Mouse (Mus musculus) intestine, embryonic 14.5 days (tissue): Measurements from ENCODE around the gene Ccdc92. TPM values are rescaled to one million over a fixed set of nuclear protein-coding genes. Genes with fewer than 3 reads are reported as not detected.
A peak's percentile ranks its signal among the peaks of the same experiment; 100 is the strongest.

Experiments used
- ATAC-seq: fragments of 200-750 bp; cut with Nextera tagmentation; replicated peaks from 2 replicates; pipeline ENCODE4 v1.8.0; 2017; ENCODE audit warnings: low read depth, moderate number of reproducible peaks, moderate TSS enrichment, moderate library complexity; ENCODE audit not compliant: low FRiP score, low TSS enrichment
- DNase-seq: peaks from one replicate; pipeline ENCODE4 v3.0.0-alpha.2; 2018; ENCODE audit warnings: low spot score
- H3K27ac ChIP-seq: fragments of 300-500 bp; sonication (generic); 2 replicates; pipeline ENCODE4 v1.5.1; 2014; ENCODE audit warnings: low read depth, mild to moderate bottlenecking, control low read depth
- H3K27me3 ChIP-seq: fragments of 300-500 bp; sonication (generic); replicated peaks from 2 replicates; pipeline ENCODE4 v1.6.1; 2014; ENCODE audit warnings: low read length, control low read depth; ENCODE audit not compliant: control insufficient read depth, insufficient read depth
- H3K36me3 ChIP-seq: fragments of 300-500 bp; sonication (generic); 2 replicates; pipeline ENCODE4 v1.6.1; 2014; ENCODE audit warnings: low read length, control low read depth; ENCODE audit not compliant: control insufficient read depth, insufficient read depth
- H3K4me1 ChIP-seq: fragments of 300-500 bp; sonication (generic); replicated peaks from 2 replicates; pipeline ENCODE4 v1.6.1; 2014; ENCODE audit warnings: low read length, control low read depth, mixed read lengths; ENCODE audit not compliant: control insufficient read depth, insufficient read depth
- H3K4me2 ChIP-seq: fragments of 300-500 bp; sonication (generic); 2 replicates; pipeline ENCODE4 v1.6.1; 2014; ENCODE audit warnings: low read length
- H3K4me3 ChIP-seq: fragments of 300-500 bp; sonication (generic); 2 replicates; pipeline ENCODE4 v1.5.1; 2014; ENCODE audit warnings: low read depth, low read length, control low read depth, mixed read lengths
- H3K9ac ChIP-seq: fragments of 300-500 bp; sonication (generic); 2 replicates; pipeline ENCODE4 v1.6.1; 2014; ENCODE audit warnings: mild to moderate bottlenecking, low read length
- H3K9me3 ChIP-seq: fragments of 300-500 bp; sonication (generic); 2 replicates; pipeline ENCODE4 v1.6.1; 2016; ENCODE audit warnings: low read length, control low read depth; ENCODE audit not compliant: control insufficient read depth
- WGBS: fragments of 180-500 bp; shearing (Covaris S2); extraction: QIAGEN DNeasy Blood & Tissue Kit; methylation state at CpG from one replicate; pipeline ENCODE4 v1.1.7; 2014; 5-methylcytosine and 5-hydroxymethylcytosine counted together
- polyA plus RNA-seq: library from polyadenylated mRNA; unstranded; fragments of >200 nt; fragmentation: Nextera tagmentation; extraction: Ambion mirVana; gene quantifications from 2 replicates; pipeline ENCODE4 v1.2.1, GENCODE M21; 2014

The Ccdc92 gene
- polyA plus RNA-seq, 1 experiment from 2014 or later, result 6.8 TPM

DNA sequence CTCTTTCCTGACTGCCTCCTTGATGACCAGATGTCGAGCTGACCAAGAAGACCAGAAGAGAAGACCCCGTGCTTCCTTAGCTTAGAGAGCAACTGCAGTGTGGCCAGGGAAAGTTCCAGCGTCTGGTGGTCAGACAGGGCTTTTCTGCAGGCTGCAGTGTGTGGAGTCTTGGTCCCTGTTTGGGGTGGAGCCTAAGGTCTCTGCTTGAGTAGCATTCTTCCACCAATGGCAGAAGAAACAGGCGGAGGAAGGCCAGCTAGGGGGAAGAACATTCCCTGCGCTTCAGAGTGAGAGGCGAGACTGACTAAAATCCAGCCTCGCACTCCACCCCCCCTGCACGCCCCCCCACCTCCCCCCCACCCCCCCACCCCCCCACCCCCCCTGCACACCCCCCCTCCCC, 33.9 kb upstream of the Ccdc92 start:
- Histone ChIP-seq H3K27me3 (no peaks in the 10 kb centered on the region), H3K4me3 (no peak overlapping the region), H3K4me1 (peaks cover 12% of the 10 kb centered on the region), H3K4me2 (no peak overlapping the region), H3K9ac (no peak overlapping the region), H3K27ac (no peak overlapping the region), H3K9me3 (no peaks in the 10 kb centered on the region), H3K36me3 (no peaks in the 10 kb centered on the region)
- ATAC-seq (no peak), DNase-seq (no peak)
- 44% methylated on average over 7 of the region's 8 CpGs for WGBS

DNA sequence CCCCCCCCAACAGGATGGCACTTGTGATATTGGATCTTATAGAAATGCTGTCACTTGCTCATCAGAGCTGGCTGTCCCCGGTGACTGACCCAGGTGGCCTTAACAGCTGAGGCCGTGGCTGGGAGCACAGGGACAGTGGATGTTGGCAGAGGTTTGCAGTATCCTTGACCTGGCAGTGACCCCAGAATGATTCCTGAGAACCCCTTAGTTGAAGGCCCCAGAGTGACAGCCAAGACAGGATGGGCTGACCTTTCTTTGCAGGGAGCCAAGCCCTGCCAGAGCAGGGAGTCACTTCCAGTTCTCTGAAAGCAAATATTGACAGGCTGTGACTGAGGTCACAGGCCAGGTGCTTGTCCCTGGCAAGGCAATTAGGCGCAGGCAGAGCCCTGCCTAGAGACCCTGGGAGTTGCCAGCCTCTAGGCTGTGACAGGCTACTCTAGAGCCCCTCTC, 29.7 kb upstream of the Ccdc92 start:
- no peak overlapping the region for H3K9ac ChIP-seq
- no peak overlapping the region for H3K27ac ChIP-seq
- ATAC-seq (peak; percentile 21; the same call in 1 of the 2 replicates), DNase-seq (no peak)
- H3K36me3 ChIP-seq, result peaks cover 26% of the 10 kb centered on the region
- peaks cover 4% of the 10 kb centered on the region for H3K4me1 ChIP-seq
- 43% methylated on average over 3 of the region's 3 CpGs for WGBS
- no peak overlapping the region for H3K4me2 ChIP-seq
- no peaks in the 10 kb centered on the region for H3K27me3 ChIP-seq
- no peaks in the 10 kb centered on the region for H3K9me3 ChIP-seq
- H3K4me3 ChIP-seq, result no peak overlapping the region

DNA sequence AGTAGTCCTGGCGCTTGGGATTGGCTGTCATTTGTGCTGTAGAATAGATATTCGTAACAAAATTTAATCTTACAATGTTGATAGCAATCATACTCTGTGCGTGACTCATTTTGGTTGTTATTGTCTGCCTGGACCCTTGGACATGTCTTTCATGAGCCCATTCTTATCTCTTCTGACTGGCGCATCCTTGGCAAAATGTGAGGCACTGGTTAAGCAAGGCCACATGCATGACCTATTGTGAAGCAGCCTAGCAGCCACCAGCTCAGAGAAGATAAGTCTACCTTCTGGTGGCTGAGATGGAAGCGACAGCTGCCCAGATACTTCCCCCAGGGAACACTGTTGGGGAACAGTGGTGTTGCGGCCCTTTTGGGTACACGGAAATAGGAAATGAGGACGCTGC, 26.4 kb upstream of the Ccdc92 start:
- no peak overlapping the region for H3K4me3 ChIP-seq
- DNase-seq, result no peak
- ATAC-seq, result no peak
- H3K4me2 ChIP-seq, result no peak overlapping the region
- 97% methylated on average over 8 of the region's 8 CpGs for WGBS
- H3K27ac ChIP-seq, result no peak overlapping the region
- H3K36me3 ChIP-seq, result peaks cover 58% of the 10 kb centered on the region
- no peaks in the 10 kb centered on the region for H3K27me3 ChIP-seq
- H3K9me3 ChIP-seq, result no peaks in the 10 kb centered on the region
- H3K9ac ChIP-seq, result no peak overlapping the region
- no peaks in the 10 kb centered on the region; the same call in 1 of the 2 replicates for H3K4me1 ChIP-seq

DNA sequence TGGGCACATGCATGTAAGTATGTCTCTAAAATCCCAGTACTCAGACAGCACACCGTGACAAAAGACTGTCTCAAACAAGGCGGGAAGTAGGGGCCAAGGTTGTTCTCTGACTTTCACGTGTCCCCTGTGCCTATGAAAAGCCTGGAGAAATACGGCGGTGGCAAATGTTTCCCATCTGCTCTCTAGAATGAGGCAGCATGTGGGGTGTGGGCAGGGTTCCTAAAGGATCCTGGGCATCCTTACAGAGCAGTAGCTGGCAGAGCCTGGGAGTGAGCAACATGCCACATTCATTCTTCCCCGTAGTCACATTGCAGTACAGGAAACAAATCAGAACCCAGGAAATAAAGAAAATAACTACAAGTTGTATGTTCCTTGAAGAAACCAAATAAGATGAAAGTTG, 21.7 kb upstream of the Ccdc92 start:
- Histone ChIP-seq H3K27me3 (no peaks in the 10 kb centered on the region), H3K4me3 (no peak overlapping the region), H3K9me3 (no peaks in the 10 kb centered on the region), H3K4me2 (no peak overlapping the region), H3K27ac (no peak overlapping the region), H3K36me3 (peaks cover 79% of the 10 kb centered on the region), H3K4me1 (no peaks in the 10 kb centered on the region), H3K9ac (no peak overlapping the region)
- DNase-seq (no peak), ATAC-seq (no peak)
- 87% methylated on average over 6 of the region's 6 CpGs for WGBS

DNA sequence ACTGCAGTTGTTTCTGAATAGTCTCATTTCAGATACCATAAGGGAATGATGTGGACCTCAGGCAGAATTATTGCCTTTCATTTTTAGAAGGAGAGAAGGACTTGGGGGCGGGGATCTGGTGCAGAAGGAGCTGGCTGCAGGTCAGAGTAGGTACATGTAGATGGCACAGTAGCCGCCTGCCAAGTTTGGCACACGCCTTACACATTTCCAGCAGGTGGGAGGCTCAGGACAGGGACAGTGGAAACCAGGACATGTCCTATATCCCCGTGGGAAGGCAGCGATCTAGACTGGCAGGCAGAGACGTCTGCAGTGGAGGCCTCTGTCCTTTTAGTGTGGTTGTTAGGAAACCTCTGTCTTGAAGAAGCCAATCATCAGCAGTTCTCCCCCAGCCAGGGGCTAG, 17.6 kb upstream of the Ccdc92 start:
- H3K4me1 ChIP-seq, result no peaks in the 10 kb centered on the region
- WGBS, result 84% methylated on average over 6 of the region's 6 CpGs
- no peak overlapping the region for H3K27ac ChIP-seq

DNA sequence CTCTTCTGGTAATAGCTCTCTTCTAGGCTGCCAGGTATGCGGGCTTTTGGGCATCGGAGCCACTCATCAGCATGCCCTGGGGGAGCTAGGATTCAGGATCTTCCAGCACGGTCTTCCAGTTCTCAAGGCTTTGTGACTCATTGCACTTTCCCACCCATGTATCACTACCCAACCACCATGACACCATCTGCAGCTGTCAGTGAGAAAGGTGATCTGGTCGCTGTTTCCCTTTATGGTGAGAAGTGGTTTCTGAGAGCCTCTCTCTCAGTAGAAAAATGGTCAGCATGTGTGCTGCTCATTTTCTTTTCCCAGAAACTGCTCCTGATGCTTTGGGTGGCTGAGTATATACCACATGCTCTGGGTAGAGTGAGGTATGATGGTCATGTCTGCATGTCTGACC, 17.0 kb upstream of the Ccdc92 start:
- ATAC-seq (no peak), DNase-seq (no peak)
- no peaks in the 10 kb centered on the region for H3K4me1 ChIP-seq
- H3K27me3 ChIP-seq, result no peaks in the 10 kb centered on the region
- no peak overlapping the region for H3K9ac ChIP-seq
- no peak overlapping the region for H3K4me3 ChIP-seq
- H3K4me2 ChIP-seq, result no peak overlapping the region
- H3K9me3 ChIP-seq, result no peaks in the 10 kb centered on the region
- no peak overlapping the region for H3K27ac ChIP-seq
- H3K36me3 ChIP-seq, result peaks cover 57% of the 10 kb centered on the region
- WGBS, result 88% methylated on average over 4 of the region's 4 CpGs

More for the DNA sequence above, 17.6 kb upstream of the Ccdc92 start:
- H3K9ac ChIP-seq, result no peak overlapping the region
- no peak for ATAC-seq
- no peak overlapping the region for H3K4me2 ChIP-seq
- no peak overlapping the region for H3K4me3 ChIP-seq
- no peaks in the 10 kb centered on the region for H3K27me3 ChIP-seq
- peaks cover 57% of the 10 kb centered on the region for H3K36me3 ChIP-seq
- DNase-seq, result no peak
- H3K9me3 ChIP-seq, result no peaks in the 10 kb centered on the region

DNA sequence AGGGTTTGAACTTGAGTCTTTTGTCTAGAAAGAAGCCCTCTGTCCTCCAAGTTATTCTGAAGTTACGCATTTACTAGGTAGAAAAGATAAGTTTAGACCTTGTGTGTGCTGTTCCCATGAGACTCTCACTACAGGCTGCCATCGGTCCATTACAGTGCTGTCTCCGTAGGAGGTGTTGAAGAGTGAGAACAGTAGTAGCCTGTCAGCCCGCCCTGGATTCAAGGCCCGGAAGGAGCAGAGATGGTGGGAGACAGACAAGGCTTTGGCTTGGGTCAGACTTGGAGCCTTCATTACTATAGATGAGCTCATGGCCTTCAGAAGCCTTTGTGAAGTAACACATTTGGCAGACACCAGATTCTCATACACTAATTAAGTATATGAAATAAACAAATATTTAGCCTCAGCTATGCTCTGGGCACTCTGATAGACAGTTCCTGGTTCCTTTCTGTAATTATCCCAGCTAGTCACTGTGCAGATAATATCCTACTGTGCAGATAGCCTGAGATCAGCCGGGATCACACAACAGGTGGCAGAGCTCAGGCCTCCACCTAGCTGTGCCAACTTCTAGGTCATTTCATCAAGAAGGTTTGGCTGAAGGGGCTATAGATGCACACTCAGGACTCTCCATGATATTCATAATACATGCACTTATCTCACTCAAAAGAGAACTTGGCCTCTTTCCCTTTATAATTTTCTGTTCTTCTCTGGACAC, 11.8 kb upstream of the Ccdc92 start:
- no peaks in the 10 kb centered on the region for H3K9me3 ChIP-seq
- no peak overlapping the region for H3K27ac ChIP-seq
- ATAC-seq, result no peak
- no peaks in the 10 kb centered on the region for H3K27me3 ChIP-seq
- H3K4me3 ChIP-seq, result no peak overlapping the region
- H3K9ac ChIP-seq, result no peak overlapping the region
- peaks cover 31% of the 10 kb centered on the region; the same call in 1 of the 2 replicates for H3K36me3 ChIP-seq
- no peak for DNase-seq
- 85% methylated on average over 6 of the region's 6 CpGs for WGBS
- no peak overlapping the region for H3K4me2 ChIP-seq
- H3K4me1 ChIP-seq, result peaks cover 31% of the 10 kb centered on the region

DNA sequence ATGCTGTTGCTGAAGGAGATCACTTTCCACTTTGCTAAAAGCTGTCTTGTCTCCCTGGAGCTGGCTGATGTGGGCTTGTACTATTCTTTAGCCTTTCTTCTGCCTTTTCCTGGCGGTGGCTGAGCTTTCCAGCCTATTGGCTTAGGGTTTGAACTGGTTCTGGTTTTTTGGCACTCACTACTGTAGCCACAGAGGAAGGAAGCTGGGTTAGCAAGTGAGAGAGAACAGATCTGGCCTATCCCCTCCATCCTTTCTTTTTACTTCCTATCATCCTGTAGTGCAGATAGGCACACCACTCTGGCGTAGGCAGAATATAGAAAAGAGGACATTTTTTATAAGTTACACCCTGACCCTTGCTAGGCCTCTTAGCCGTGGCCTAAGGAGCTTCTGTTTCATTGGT, 10.9 kb upstream of the Ccdc92 start:
- DNase-seq (no peak), ATAC-seq (no peak)
- no peak overlapping the region for H3K9ac ChIP-seq
- 0 out of 2 replicates have a peak overlapping the region, but pooled peaks have one; percentile 11 for H3K27ac ChIP-seq
- peaks cover 31% of the 10 kb centered on the region for H3K4me1 ChIP-seq
- no peak overlapping the region for H3K4me2 ChIP-seq
- no peak overlapping the region for H3K4me3 ChIP-seq
- no peaks in the 10 kb centered on the region for H3K27me3 ChIP-seq
- WGBS, result 87% methylated on average over 3 of the region's 3 CpGs
- H3K9me3 ChIP-seq, result no peaks in the 10 kb centered on the region
- H3K36me3 ChIP-seq, result peaks cover 27% of the 10 kb centered on the region; the same call in 1 of the 2 replicates

DNA sequence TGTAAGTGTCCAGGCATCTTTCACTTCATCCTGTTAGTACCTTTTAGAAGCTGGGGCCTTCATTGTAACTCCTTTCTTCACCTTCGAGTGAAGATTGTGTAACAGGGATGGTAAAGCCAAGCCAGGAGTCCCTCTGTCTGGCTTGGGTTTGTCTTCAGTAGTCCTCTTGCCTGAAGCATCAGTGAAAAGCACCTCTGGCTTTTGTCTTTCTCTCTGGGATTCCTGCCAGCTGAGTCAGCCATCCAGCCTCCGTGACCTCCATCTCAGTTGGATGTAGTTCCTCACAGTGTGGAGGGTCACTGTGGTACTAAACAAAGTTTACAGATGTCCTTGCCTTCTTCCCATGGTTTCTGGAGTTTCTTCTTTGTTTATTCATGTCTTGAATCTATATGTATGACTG, 9.8 kb upstream of the Ccdc92 start:
- H3K27ac ChIP-seq, result peak overlapping the region; percentile 54; the same call in 1 of the 2 replicates
- peak overlapping the region; percentile 20; the same call in 1 of the 2 replicates for H3K4me2 ChIP-seq
- H3K36me3 ChIP-seq, result peaks cover 35% of the 10 kb centered on the region; the same call in 1 of the 2 replicates
- no peaks in the 10 kb centered on the region for H3K9me3 ChIP-seq
- H3K9ac ChIP-seq, result 0 out of 2 replicates have a peak overlapping the region, but pooled peaks have one; percentile 7
- ATAC-seq, result no peak
- peaks cover 31% of the 10 kb centered on the region for H3K4me1 ChIP-seq
- H3K27me3 ChIP-seq, result no peaks in the 10 kb centered on the region
- no peak overlapping the region for H3K4me3 ChIP-seq
- no peak for DNase-seq
- 35% methylated on average over 2 of the region's 2 CpGs for WGBS
